Mouse (Mus musculus): ENCODE results near the gene Ank3. TPM values are rescaled to one million over a fixed set of nuclear protein-coding genes. Genes with fewer than 3 reads are reported as not detected.
A peak's percentile ranks its signal among the peaks of the same experiment; 100 is the strongest.

The Ank3 gene
- polyA plus RNA-seq, 1 experiment, result 39.1 TPM

- peak; percentile 79 for DNase-seq
- Histone ChIP-seq H3K27me3 (replicated peaks; ENCODE audit: control insufficient read depth, insufficient read depth, low read length) (no peaks in the 10 kb centered on the region), H3K27ac (ENCODE audit: insufficient read depth, low read depth, low read length) (peak overlapping the region; percentile 1), H3K4me1 (ENCODE audit: control insufficient read depth, insufficient read depth, low read length) (peaks cover 13% of the 10 kb centered on the region; the same call in 1 of the 2 replicates), H3K36me3 (ENCODE audit: control insufficient read depth, insufficient read depth, low read length) (no peaks in the 10 kb centered on the region), H3K4me3 (ENCODE audit: insufficient read depth, low read depth, low read length) (no peak overlapping the region)
- 36% methylated on average over 10 of the region's 10 CpGs for WGBS
- TF ChIP-seq CTCF (conservative IDR thresholded peaks at IDR 0.05; ENCODE audit: insufficient read depth, insufficient read length, low read depth, low read length) (no peak), POLR2A (IDR thresholded peaks at IDR 0.05; ENCODE audit: low read depth, low read length) (no peak)
These were observed 133.7 kb downstream of the Ank3 start for GRCm38 (mm10) chr10:69532169-69532730.

GRCm38 (mm10) chr10:69533505-69534388 is 135.2 kb downstream of the Ank3 start:
- DNase-seq, result peak; percentile 81
- TF ChIP-seq POLR2A (IDR thresholded peaks at IDR 0.05; ENCODE audit: low read depth, low read length) (no peak), CTCF (conservative IDR thresholded peaks at IDR 0.05; ENCODE audit: insufficient read depth, insufficient read length, low read depth, low read length) (no peak)
- H3K27ac ChIP-seq (ENCODE audit: insufficient read depth, low read depth, low read length), result peak overlapping the region; percentile 79
- peak overlapping the region; percentile 80 for H3K4me3 ChIP-seq (ENCODE audit: insufficient read depth, low read depth, low read length)
- peaks cover 15% of the 10 kb centered on the region; the same call in 1 of the 2 replicates for H3K4me1 ChIP-seq (ENCODE audit: control insufficient read depth, insufficient read depth, low read length)
- H3K36me3 ChIP-seq (ENCODE audit: control insufficient read depth, insufficient read depth, low read length), result no peaks in the 10 kb centered on the region
- no peaks in the 10 kb centered on the region for H3K27me3 ChIP-seq (replicated peaks; ENCODE audit: control insufficient read depth, insufficient read depth, low read length)
- WGBS, result 3% methylated on average over 22 of the region's 22 CpGs

- TF ChIP-seq POLR2A (IDR thresholded peaks at IDR 0.05; ENCODE audit: low read depth, low read length), result no peak
- no peak for TF ChIP-seq CTCF (conservative IDR thresholded peaks at IDR 0.05; ENCODE audit: insufficient read depth, insufficient read length, low read depth, low read length)
- Histone ChIP-seq H3K4me3 (ENCODE audit: insufficient read depth, low read depth, low read length) (peak overlapping the region; percentile 70), H3K27me3 (replicated peaks; ENCODE audit: control insufficient read depth, insufficient read depth, low read length) (no peaks in the 10 kb centered on the region), H3K4me1 (ENCODE audit: control insufficient read depth, insufficient read depth, low read length) (peaks cover 15% of the 10 kb centered on the region; the same call in 1 of the 2 replicates), H3K36me3 (ENCODE audit: control insufficient read depth, insufficient read depth, low read length) (no peaks in the 10 kb centered on the region), H3K27ac (ENCODE audit: insufficient read depth, low read depth, low read length) (0 out of 2 replicates have a peak overlapping the region, but pooled peaks have one; percentile 3)
- DNase-seq, result no peak
- 31% methylated on average over 9 of the region's 9 CpGs for WGBS
These were observed 136.1 kb downstream of the Ank3 start for GRCm38 (mm10) chr10:69534716-69535115.

- Histone ChIP-seq H3K4me3 (ENCODE audit: insufficient read depth, low read depth, low read length) (peak overlapping the region; percentile 38), H3K4me1 (ENCODE audit: control insufficient read depth, insufficient read depth, low read length) (peaks cover 15% of the 10 kb centered on the region; the same call in 1 of the 2 replicates), H3K36me3 (ENCODE audit: control insufficient read depth, insufficient read depth, low read length) (no peaks in the 10 kb centered on the region), H3K27me3 (replicated peaks; ENCODE audit: control insufficient read depth, insufficient read depth, low read length) (no peaks in the 10 kb centered on the region), H3K27ac (ENCODE audit: insufficient read depth, low read depth, low read length) (peak overlapping the region; percentile 39)
- DNase-seq, result peak; percentile 72
- TF ChIP-seq CTCF (conservative IDR thresholded peaks at IDR 0.05; ENCODE audit: insufficient read depth, insufficient read length, low read depth, low read length), result no peak
- TF ChIP-seq POLR2A (IDR thresholded peaks at IDR 0.05; ENCODE audit: low read depth, low read length), result no peak
- WGBS, result 26% methylated on average over 15 of the region's 15 CpGs
These were observed 136.8 kb downstream of the Ank3 start for GRCm38 (mm10) chr10:69535123-69535930.

GRCm38 (mm10) chr10:69535931-69536200 is 137.3 kb downstream of the Ank3 start:
- Histone ChIP-seq H3K4me3 (ENCODE audit: insufficient read depth, low read depth, low read length) (no peak overlapping the region), H3K27ac (ENCODE audit: insufficient read depth, low read depth, low read length) (no peak overlapping the region), H3K36me3 (ENCODE audit: control insufficient read depth, insufficient read depth, low read length) (no peaks in the 10 kb centered on the region; the same call in 1 of the 2 replicates), H3K27me3 (replicated peaks; ENCODE audit: control insufficient read depth, insufficient read depth, low read length) (no peaks in the 10 kb centered on the region), H3K4me1 (ENCODE audit: control insufficient read depth, insufficient read depth, low read length) (peaks cover 15% of the 10 kb centered on the region; the same call in 1 of the 2 replicates)
- WGBS, result 43% methylated on average over 4 of the region's 4 CpGs
- no peak for TF ChIP-seq CTCF (conservative IDR thresholded peaks at IDR 0.05; ENCODE audit: insufficient read depth, insufficient read length, low read depth, low read length)
- no peak for TF ChIP-seq POLR2A (IDR thresholded peaks at IDR 0.05; ENCODE audit: low read depth, low read length)
- no peak for DNase-seq

- Histone ChIP-seq H3K36me3 (ENCODE audit: control insufficient read depth, insufficient read depth, low read length) (no peaks in the 10 kb centered on the region; the same call in 1 of the 2 replicates), H3K27me3 (replicated peaks; ENCODE audit: control insufficient read depth, insufficient read depth, low read length) (no peaks in the 10 kb centered on the region), H3K4me3 (ENCODE audit: insufficient read depth, low read depth, low read length) (no peak overlapping the region; the same call in 1 of the 2 replicates), H3K4me1 (ENCODE audit: control insufficient read depth, insufficient read depth, low read length) (peaks cover 15% of the 10 kb centered on the region; the same call in 1 of the 2 replicates), H3K27ac (ENCODE audit: insufficient read depth, low read depth, low read length) (no peak overlapping the region)
- DNase-seq, result no peak
- 53% methylated on average over 9 of the region's 9 CpGs for WGBS
- no peak for TF ChIP-seq POLR2A (IDR thresholded peaks at IDR 0.05; ENCODE audit: low read depth, low read length)
- TF ChIP-seq CTCF (conservative IDR thresholded peaks at IDR 0.05; ENCODE audit: insufficient read depth, insufficient read length, low read depth, low read length), result no peak
These were observed 138.0 kb downstream of the Ank3 start for GRCm38 (mm10) chr10:69536372-69537075.
